Mouse (Mus musculus) megakaryocyte, embryonic 14.5 days (primary cell): ENCODE results near the gene Kremen1. TPM values are rescaled to one million over a fixed set of nuclear protein-coding genes. Genes with fewer than 3 reads are reported as not detected.

ENCODE experiments used
- H3K27me3 ChIP-seq: replicated peaks from 2 replicates; pipeline ENCODE3; 2012; ENCODE audit warnings: inconsistent platforms
- H3K36me3 ChIP-seq: replicated peaks from 2 replicates; pipeline ENCODE3; 2012; ENCODE audit warnings: low read length, inconsistent platforms, mixed read lengths
- H3K4me1 ChIP-seq: 2 replicates; pipeline ENCODE4 v1.6.1; 2012; ENCODE audit warnings: inconsistent platforms
- H3K4me3 ChIP-seq: replicated peaks from 2 replicates; pipeline ENCODE3; 2012; ENCODE audit warnings: moderate library complexity, mild to moderate bottlenecking, inconsistent platforms
- H3K9me3 ChIP-seq: 2 replicates; pipeline ENCODE4 v1.6.1; 2012; ENCODE audit warnings: inconsistent platforms
- FLI1 ChIP-seq: IDR thresholded peaks from 2 replicates; pipeline ENCODE4 v1.6.1; 2012; ENCODE audit warnings: low read length, inconsistent platforms, mixed read lengths
- GATA1 ChIP-seq: IDR thresholded peaks from 3 replicates; pipeline ENCODE4 v1.6.1; 2012; ENCODE audit warnings: mixed read lengths, low read length, inconsistent platforms, borderline replicate concordance
- polyA plus RNA-seq: library from polyadenylated mRNA; stranded (reverse); fragments of >175 nt; gene quantifications from 2 replicates; pipeline ENCODE4 v1.2.3, GENCODE M21; 2012; ENCODE audit warnings: low replicate concordance; ENCODE audit not compliant: insufficient read depth

Gene Kremen1
- polyA plus RNA-seq, 1 experiment, result 3.7 TPM

GRCm38 (mm10) chr11:5175866-5176265 lies 85.5 kb downstream of the Kremen1 start:
- Histone ChIP-seq H3K4me1 (peaks cover 63% of the 10 kb centered on the region), H3K36me3 (no peaks in the 10 kb centered on the region), H3K9me3 (no peaks in the 10 kb centered on the region), H3K4me3 (no peak overlapping the region), H3K27me3 (peaks cover 58% of the 10 kb centered on the region)
- TF ChIP-seq GATA1 (no peak), FLI1 (no peak)

- Histone ChIP-seq H3K4me1 (peaks cover 58% of the 10 kb centered on the region), H3K36me3 (no peaks in the 10 kb centered on the region), H3K4me3 (peak overlapping the region; percentile 50), H3K27me3 (peaks cover 60% of the 10 kb centered on the region), H3K9me3 (no peaks in the 10 kb centered on the region)
- TF ChIP-seq GATA1 (no peak), FLI1 (no peak)
Observed at GRCm38 (mm10) chr11:5175141-5175540, 86.2 kb downstream of the Kremen1 start.

- Histone ChIP-seq H3K27me3 (peaks cover 51% of the 10 kb centered on the region), H3K4me3 (no peak overlapping the region), H3K4me1 (peaks cover 63% of the 10 kb centered on the region), H3K36me3 (no peaks in the 10 kb centered on the region), H3K9me3 (peaks cover 6% of the 10 kb centered on the region)
- TF ChIP-seq FLI1 (no peak), GATA1 (no peak)
Observed at GRCm38 (mm10) chr11:5172861-5173260, 88.5 kb downstream of the Kremen1 start.

- peaks cover 60% of the 10 kb centered on the region for H3K27me3 ChIP-seq
- no peak overlapping the region for H3K4me3 ChIP-seq
- H3K4me1 ChIP-seq, result peaks cover 35% of the 10 kb centered on the region
- peaks cover 6% of the 10 kb centered on the region for H3K9me3 ChIP-seq
- TF ChIP-seq GATA1, result no peak
- TF ChIP-seq FLI1, result no peak
- no peaks in the 10 kb centered on the region for H3K36me3 ChIP-seq
Observed at GRCm38 (mm10) chr11:5167311-5167710, 94.0 kb downstream of the Kremen1 start.

GRCm38 (mm10) chr11:5165471-5165916 lies 95.9 kb downstream of the Kremen1 start:
- Histone ChIP-seq H3K36me3 (no peaks in the 10 kb centered on the region), H3K4me1 (peaks cover 35% of the 10 kb centered on the region), H3K4me3 (no peak overlapping the region), H3K9me3 (peaks cover 13% of the 10 kb centered on the region), H3K27me3 (peaks cover 52% of the 10 kb centered on the region)
- no peak for TF ChIP-seq GATA1
- TF ChIP-seq FLI1, result no peak

- Histone ChIP-seq H3K36me3 (no peaks in the 10 kb centered on the region), H3K4me3 (no peak overlapping the region), H3K27me3 (peaks cover 58% of the 10 kb centered on the region), H3K9me3 (peaks cover 13% of the 10 kb centered on the region), H3K4me1 (peaks cover 31% of the 10 kb centered on the region)
- no peak for TF ChIP-seq FLI1
Observed at GRCm38 (mm10) chr11:5164310-5164709, 97.0 kb downstream of the Kremen1 start.

GRCm38 (mm10) chr11:5163421-5163820 lies 97.9 kb downstream of the Kremen1 start:
- Histone ChIP-seq H3K9me3 (peaks cover 7% of the 10 kb centered on the region), H3K36me3 (no peaks in the 10 kb centered on the region), H3K4me3 (no peak overlapping the region), H3K27me3 (peaks cover 62% of the 10 kb centered on the region), H3K4me1 (peaks cover 25% of the 10 kb centered on the region)
- TF ChIP-seq GATA1, result no peak
- TF ChIP-seq FLI1, result no peak

GRCm38 (mm10) chr11:5160722-5161485 lies 100.5 kb downstream of the Kremen1 start:
- Histone ChIP-seq H3K4me3 (no peak overlapping the region), H3K36me3 (no peaks in the 10 kb centered on the region), H3K4me1 (peaks cover 34% of the 10 kb centered on the region), H3K9me3 (peaks cover 6% of the 10 kb centered on the region), H3K27me3 (peaks cover 46% of the 10 kb centered on the region)
- TF ChIP-seq FLI1, result no peak
- TF ChIP-seq GATA1, result no peak

- H3K36me3 ChIP-seq, result no peaks in the 10 kb centered on the region
- TF ChIP-seq FLI1, result no peak
- TF ChIP-seq GATA1, result no peak
- H3K4me1 ChIP-seq, result peaks cover 32% of the 10 kb centered on the region
- peaks cover 6% of the 10 kb centered on the region for H3K9me3 ChIP-seq
- H3K4me3 ChIP-seq, result no peak overlapping the region
- H3K27me3 ChIP-seq, result peaks cover 47% of the 10 kb centered on the region
Observed at GRCm38 (mm10) chr11:5158056-5158455, 103.3 kb downstream of the Kremen1 start.

- Histone ChIP-seq H3K4me3 (no peak overlapping the region), H3K36me3 (no peaks in the 10 kb centered on the region), H3K27me3 (peaks cover 70% of the 10 kb centered on the region), H3K4me1 (peaks cover 53% of the 10 kb centered on the region), H3K9me3 (no peaks in the 10 kb centered on the region)
- TF ChIP-seq GATA1 (no peak), FLI1 (no peak)
Observed at GRCm38 (mm10) chr11:5154961-5155805, 106.2 kb downstream of the Kremen1 start.
